Mouse (Mus musculus): Measurements from ENCODE around the gene Cacnb3.
A peak's percentile ranks its signal among the peaks of the same experiment; 100 is the strongest.

Gene Cacnb3

GRCm38 (mm10) chr15:98614971-98615370 lies 15.7 kb upstream of the Cacnb3 start:
- no peak overlapping the region for H3K4me3 ChIP-seq (replicated peaks; ENCODE audit: low read length)
- peaks cover 28% of the 10 kb centered on the region for H3K4me1 ChIP-seq (replicated peaks; ENCODE audit: low read depth, low read length)
- no peaks in the 10 kb centered on the region; the same call in 1 of the 2 replicates for H3K9me3 ChIP-seq (ENCODE audit: low read length)
- H3K27me3 ChIP-seq (ENCODE audit: insufficient read depth, low read length), result peaks cover 72% of the 10 kb centered on the region
- TF ChIP-seq NANOG (IDR thresholded peaks at IDR 0.05; ENCODE audit: borderline replicate concordance, low read length) (no peak), CTCF (conservative IDR thresholded peaks at IDR 0.05; ENCODE audit: low read length) (no peak), POU5F1 (IDR thresholded peaks at IDR 0.05; ENCODE audit: borderline replicate concordance, low read length) (no peak)
- no peaks in the 10 kb centered on the region for H3K36me3 ChIP-seq (ENCODE audit: insufficient read depth, low read length)

- Histone ChIP-seq H3K9me3 (ENCODE audit: low read length) (no peaks in the 10 kb centered on the region; the same call in 1 of the 2 replicates), H3K27me3 (ENCODE audit: insufficient read depth, low read length) (peaks cover 69% of the 10 kb centered on the region), H3K4me1 (replicated peaks; ENCODE audit: low read depth, low read length) (peaks cover 28% of the 10 kb centered on the region), H3K36me3 (ENCODE audit: insufficient read depth, low read length) (no peaks in the 10 kb centered on the region), H3K4me3 (replicated peaks; ENCODE audit: low read length) (no peak overlapping the region)
- TF ChIP-seq NANOG (IDR thresholded peaks at IDR 0.05; ENCODE audit: borderline replicate concordance, low read length) (no peak), POU5F1 (IDR thresholded peaks at IDR 0.05; ENCODE audit: borderline replicate concordance, low read length) (no peak), CTCF (conservative IDR thresholded peaks at IDR 0.05; ENCODE audit: low read length) (no peak)
Measured at GRCm38 (mm10) chr15:98615751-98616150, 14.9 kb upstream of the Cacnb3 start.

GRCm38 (mm10) chr15:98616362-98617175 lies 14.1 kb upstream of the Cacnb3 start:
- TF ChIP-seq POU5F1 (IDR thresholded peaks at IDR 0.05; ENCODE audit: borderline replicate concordance, low read length) (no peak), CTCF (conservative IDR thresholded peaks at IDR 0.05; ENCODE audit: low read length) (no peak), NANOG (IDR thresholded peaks at IDR 0.05; ENCODE audit: borderline replicate concordance, low read length) (no peak)
- H3K4me1 ChIP-seq (replicated peaks; ENCODE audit: low read depth, low read length), result peaks cover 32% of the 10 kb centered on the region
- no peak overlapping the region for H3K4me3 ChIP-seq (replicated peaks; ENCODE audit: low read length)

GRCm38 (mm10) chr15:98617176-98617537 lies 13.5 kb upstream of the Cacnb3 start:
- Histone ChIP-seq H3K4me1 (replicated peaks; ENCODE audit: low read depth, low read length) (peaks cover 37% of the 10 kb centered on the region), H3K36me3 (ENCODE audit: insufficient read depth, low read length) (no peaks in the 10 kb centered on the region), H3K4me3 (replicated peaks; ENCODE audit: low read length) (no peak overlapping the region), H3K9me3 (ENCODE audit: low read length) (no peaks in the 10 kb centered on the region; the same call in 1 of the 2 replicates), H3K27me3 (ENCODE audit: insufficient read depth, low read length) (peaks cover 55% of the 10 kb centered on the region)
- TF ChIP-seq CTCF (conservative IDR thresholded peaks at IDR 0.05; ENCODE audit: low read length) (peak; percentile 97), POU5F1 (IDR thresholded peaks at IDR 0.05; ENCODE audit: borderline replicate concordance, low read length) (no peak)

More at GRCm38 (mm10) chr15:98616362-98617175, 14.1 kb upstream of the Cacnb3 start:
- no peaks in the 10 kb centered on the region for H3K36me3 ChIP-seq (ENCODE audit: insufficient read depth, low read length)
- peaks cover 61% of the 10 kb centered on the region for H3K27me3 ChIP-seq (ENCODE audit: insufficient read depth, low read length)
- no peaks in the 10 kb centered on the region; the same call in 1 of the 2 replicates for H3K9me3 ChIP-seq (ENCODE audit: low read length)

- Histone ChIP-seq H3K4me1 (replicated peaks; ENCODE audit: low read depth, low read length) (peaks cover 64% of the 10 kb centered on the region), H3K36me3 (ENCODE audit: insufficient read depth, low read length) (no peaks in the 10 kb centered on the region), H3K9me3 (ENCODE audit: low read length) (peaks cover 3% of the 10 kb centered on the region; the same call in 1 of the 2 replicates), H3K4me3 (replicated peaks; ENCODE audit: low read length) (peak overlapping the region; percentile 50), H3K27me3 (ENCODE audit: insufficient read depth, low read length) (peaks cover 29% of the 10 kb centered on the region)
- TF ChIP-seq CTCF (conservative IDR thresholded peaks at IDR 0.05; ENCODE audit: low read length) (no peak), NANOG (IDR thresholded peaks at IDR 0.05; ENCODE audit: borderline replicate concordance, low read length) (no peak), POU5F1 (IDR thresholded peaks at IDR 0.05; ENCODE audit: borderline replicate concordance, low read length) (no peak)
Measured at GRCm38 (mm10) chr15:98622199-98622598, 8.4 kb upstream of the Cacnb3 start.

- H3K27me3 ChIP-seq (ENCODE audit: insufficient read depth, low read length), result peaks cover 26% of the 10 kb centered on the region
- TF ChIP-seq POU5F1 (IDR thresholded peaks at IDR 0.05; ENCODE audit: borderline replicate concordance, low read length) (no peak), CTCF (conservative IDR thresholded peaks at IDR 0.05; ENCODE audit: low read length) (no peak), NANOG (IDR thresholded peaks at IDR 0.05; ENCODE audit: borderline replicate concordance, low read length) (no peak)
- H3K9me3 ChIP-seq (ENCODE audit: low read length), result peaks cover 3% of the 10 kb centered on the region; the same call in 1 of the 2 replicates
- H3K4me1 ChIP-seq (replicated peaks; ENCODE audit: low read depth, low read length), result peaks cover 69% of the 10 kb centered on the region
- no peaks in the 10 kb centered on the region for H3K36me3 ChIP-seq (ENCODE audit: insufficient read depth, low read length)
- peak overlapping the region; percentile 50; the same call in 1 of the 2 replicates for H3K4me3 ChIP-seq (replicated peaks; ENCODE audit: low read length)
Measured at GRCm38 (mm10) chr15:98622721-98623120, 7.9 kb upstream of the Cacnb3 start.

- Histone ChIP-seq H3K9me3 (ENCODE audit: low read length) (peaks cover 3% of the 10 kb centered on the region; the same call in 1 of the 2 replicates), H3K36me3 (ENCODE audit: insufficient read depth, low read length) (no peaks in the 10 kb centered on the region), H3K4me3 (replicated peaks; ENCODE audit: low read length) (no peak overlapping the region), H3K27me3 (ENCODE audit: insufficient read depth, low read length) (peaks cover 23% of the 10 kb centered on the region), H3K4me1 (replicated peaks; ENCODE audit: low read depth, low read length) (peaks cover 75% of the 10 kb centered on the region)
- no peak for TF ChIP-seq CTCF (conservative IDR thresholded peaks at IDR 0.05; ENCODE audit: low read length)
- peak; percentile 30; the same call in 1 of the 2 replicates for TF ChIP-seq NANOG (IDR thresholded peaks at IDR 0.05; ENCODE audit: borderline replicate concordance, low read length)
Measured at GRCm38 (mm10) chr15:98623361-98623821, 7.2 kb upstream of the Cacnb3 start.

GRCm38 (mm10) chr15:98626078-98626477 lies 4.6 kb upstream of the Cacnb3 start:
- peaks cover 30% of the 10 kb centered on the region for H3K27me3 ChIP-seq (ENCODE audit: insufficient read depth, low read length)
- H3K36me3 ChIP-seq (ENCODE audit: insufficient read depth, low read length), result no peaks in the 10 kb centered on the region
- H3K4me1 ChIP-seq (replicated peaks; ENCODE audit: low read depth, low read length), result peaks cover 94% of the 10 kb centered on the region
- H3K9me3 ChIP-seq (ENCODE audit: low read length), result 0 out of 2 replicates have a peak, but pooled peaks cover 3% of the 10 kb centered on the region
- H3K4me3 ChIP-seq (replicated peaks; ENCODE audit: low read length), result no peak overlapping the region
- TF ChIP-seq POU5F1 (IDR thresholded peaks at IDR 0.05; ENCODE audit: borderline replicate concordance, low read length), result no peak
- no peak for TF ChIP-seq NANOG (IDR thresholded peaks at IDR 0.05; ENCODE audit: borderline replicate concordance, low read length)
- no peak for TF ChIP-seq CTCF (conservative IDR thresholded peaks at IDR 0.05; ENCODE audit: low read length)

Data from E14TG2a.4 (cell line).